Mouse (Mus musculus) embryonic fibroblast, embryonic 13.5 days (primary cell): ENCODE results near the gene Zfr2.

ENCODE experiments used
- CTCF ChIP-seq: IDR thresholded peaks from 2 replicates; pipeline ENCODE4 v1.5.1; 2011; ENCODE audit warnings: mild to moderate bottlenecking, control low read depth, low read length, moderate library complexity, borderline replicate concordance; ENCODE audit not compliant: insufficient read depth
- POLR2A ChIP-seq: IDR thresholded peaks from 2 replicates; pipeline ENCODE4 v1.6.1; 2011; ENCODE audit warnings: low read depth, mild to moderate bottlenecking, control low read depth, low read length, moderate library complexity

DNA sequence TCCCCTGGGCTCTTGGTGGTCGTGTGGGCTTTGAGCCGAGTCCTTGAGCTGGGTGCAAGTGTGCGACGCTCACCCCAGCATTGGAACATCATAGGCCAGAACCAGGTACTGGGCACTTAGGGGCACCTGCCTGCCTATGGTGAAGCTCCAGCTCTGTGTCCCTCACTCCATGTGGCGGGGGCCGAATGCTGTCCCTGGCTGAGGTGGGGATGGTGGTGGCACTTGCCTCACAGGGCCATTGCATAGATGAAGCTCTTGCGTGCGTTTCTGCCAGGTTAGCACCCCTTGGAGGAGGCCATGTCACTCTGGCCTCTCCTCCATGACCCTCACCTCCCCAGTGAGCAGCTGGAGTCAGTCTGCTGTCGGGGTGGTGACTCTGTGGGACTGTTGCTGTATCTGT lies 45.8 kb upstream of the Zfr2 start:
- TF ChIP-seq CTCF (no peak), POLR2A (no peak)
